Comparison of ENCODE assay signal across 22 mouse cellular contexts in genomic region chr7:112892595-112892994, GRCm38 (mm10).
"Had no signal": no experiment of that assay in that cellular context is flagged by ENCODE, and none has a peak within 500 bp of the region (broad histone marks: within the 10 kb centered on the region; RNA-seq: fewer than 3 reads in every experiment).

No protein-coding gene starts in this region.

- H3K27ac ChIP-seq: left cerebral cortex, adult 2 months; limb, embryonic 12.5 days; limb, embryonic 15.5 days; liver, embryonic 14.5 days; macrophage; midbrain, embryonic 12.5 days; midbrain, embryonic 15.5 days; neural tube, embryonic 12.5 days; neural tube, embryonic 15.5 days; stomach, postnatal 0 days had no signal

- H3K36me3 ChIP-seq: midbrain, embryonic 15.5 days had no signal

- H3K4me1 ChIP-seq: limb, embryonic 15.5 days; midbrain, embryonic 12.5 days; midbrain, embryonic 15.5 days; neural tube, embryonic 12.5 days; neural tube, embryonic 15.5 days had no signal

- H3K27me3 ChIP-seq: limb, embryonic 12.5 days; limb, embryonic 15.5 days; midbrain, embryonic 12.5 days; midbrain, embryonic 15.5 days; neural tube, embryonic 12.5 days; neural tube, embryonic 15.5 days had no signal

- DNase-seq: kidney, adult 18-20 months; kidney, postnatal 25 days; layer of hippocampus, postnatal 36 days; liver, postnatal 0 days; lung, embryonic 14.5 days; right cerebral cortex, adult 18-20 months; right cerebral cortex, postnatal 14 days; right cerebral cortex, postnatal 4 days; thymus, adult 18-20 months; thymus, postnatal 36 days had no signal

- H3K4me3 ChIP-seq: left cerebral cortex, adult 2 months; limb, embryonic 12.5 days; limb, embryonic 15.5 days; midbrain, embryonic 12.5 days; midbrain, embryonic 15.5 days; neural tube, embryonic 12.5 days; neural tube, embryonic 15.5 days had no signal

- H3K9me3 ChIP-seq: limb, embryonic 12.5 days; limb, embryonic 15.5 days; midbrain, embryonic 12.5 days; midbrain, embryonic 15.5 days; neural tube, embryonic 12.5 days; neural tube, embryonic 15.5 days had no signal

- ATAC-seq: liver, postnatal 0 days; lung, postnatal 0 days; midbrain, embryonic 15.5 days had no signal

- H3K4me2 ChIP-seq: limb, embryonic 12.5 days; limb, embryonic 15.5 days; liver, embryonic 11.5 days; lung, embryonic 14.5 days; midbrain, embryonic 12.5 days; midbrain, embryonic 15.5 days; neural tube, embryonic 12.5 days; neural tube, embryonic 15.5 days had no signal

- H3K9ac ChIP-seq: limb, embryonic 12.5 days; limb, embryonic 15.5 days; liver, embryonic 14.5 days; liver, postnatal 0 days; lung, embryonic 14.5 days; midbrain, embryonic 12.5 days; midbrain, embryonic 15.5 days; neural tube, embryonic 12.5 days; neural tube, embryonic 15.5 days had no signal
